Mouse (Mus musculus) midbrain, embryonic 10.5 days (tissue): ENCODE measurements around the gene Gm37240. TPM values are rescaled to one million over a fixed set of nuclear protein-coding genes. Genes with fewer than 3 reads are reported as not detected.

Source experiments
- DNase-seq: peaks from one replicate; pipeline ENCODE4 v3.0.0-alpha.2; 2017; ENCODE audit warnings: low spot score
- H3K27ac ChIP-seq: fragments of 300-500 bp; sonication (generic); replicated peaks from 2 replicates; pipeline ENCODE4 v1.5.1; 2016; ENCODE audit warnings: mild to moderate bottlenecking
- H3K27me3 ChIP-seq: fragments of 300-500 bp; sonication (generic); 2 replicates; pipeline ENCODE4 v1.6.1; 2016; ENCODE audit warnings: low read depth, mild to moderate bottlenecking; ENCODE audit not compliant: poor library complexity, severe bottlenecking
- H3K36me3 ChIP-seq: fragments of 300-500 bp; sonication (generic); 2 replicates; pipeline ENCODE4 v1.6.1; 2016; ENCODE audit warnings: mild to moderate bottlenecking, moderate library complexity
- H3K4me1 ChIP-seq: fragments of 300-500 bp; sonication (generic); 2 replicates; pipeline ENCODE4 v1.6.1; 2016
- H3K4me3 ChIP-seq: fragments of 300-500 bp; sonication (generic); 2 replicates; pipeline ENCODE4 v1.5.1; 2016; ENCODE audit warnings: mild to moderate bottlenecking, moderate library complexity
- H3K9me3 ChIP-seq: fragments of 300-500 bp; sonication (generic); replicated peaks from 2 replicates; pipeline ENCODE4 v1.6.1; 2016; ENCODE audit warnings: mild to moderate bottlenecking
- WGBS: fragments of 180-500 bp; shearing (Covaris S2); methylation state at CpG from one replicate; pipeline ENCODE4 v1.1.7; 2016; 5-methylcytosine and 5-hydroxymethylcytosine counted together
- polyA plus RNA-seq: library from polyadenylated mRNA; unstranded; fragments of >200 nt; fragmentation: Nextera tagmentation; extraction: Ambion mirVana; gene quantifications from 2 replicates; pipeline ENCODE4 v1.2.1, GENCODE M21; 2016

The Gm37240 gene
- polyA plus RNA-seq, 1 experiment from 2014 or later = 0.44 TPM

DNA sequence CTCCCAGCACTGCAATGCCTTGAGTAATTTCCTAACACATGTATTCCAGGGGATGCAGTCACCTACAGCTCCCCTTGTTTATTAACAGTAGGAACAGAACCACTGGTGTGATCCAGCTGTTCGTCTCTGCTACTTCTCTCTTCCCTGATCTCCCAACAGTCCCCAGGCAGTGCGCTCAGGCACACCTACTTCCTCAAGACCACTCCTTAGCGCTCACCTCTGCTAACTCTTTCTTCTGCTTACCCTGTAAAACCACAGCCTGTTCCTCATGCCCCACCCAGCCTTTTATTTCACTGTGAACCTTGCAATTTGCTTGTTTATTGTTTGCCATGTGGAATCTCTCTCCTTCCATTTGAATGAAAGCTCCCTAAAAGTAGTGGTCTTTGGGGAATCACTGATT lies 431.9 kb downstream of the Gm37240 start:
- H3K4me3 ChIP-seq = no peak overlapping the region
- 79% methylated on average over 3 of the region's 3 CpGs for WGBS
- DNase-seq = no peak
- no peaks in the 10 kb centered on the region for H3K27me3 ChIP-seq
- 0 out of 2 replicates have a peak, but pooled peaks cover 7% of the 10 kb centered on the region for H3K4me1 ChIP-seq
- H3K9me3 ChIP-seq = no peaks in the 10 kb centered on the region
- no peaks in the 10 kb centered on the region for H3K36me3 ChIP-seq
- no peak overlapping the region for H3K27ac ChIP-seq

DNA sequence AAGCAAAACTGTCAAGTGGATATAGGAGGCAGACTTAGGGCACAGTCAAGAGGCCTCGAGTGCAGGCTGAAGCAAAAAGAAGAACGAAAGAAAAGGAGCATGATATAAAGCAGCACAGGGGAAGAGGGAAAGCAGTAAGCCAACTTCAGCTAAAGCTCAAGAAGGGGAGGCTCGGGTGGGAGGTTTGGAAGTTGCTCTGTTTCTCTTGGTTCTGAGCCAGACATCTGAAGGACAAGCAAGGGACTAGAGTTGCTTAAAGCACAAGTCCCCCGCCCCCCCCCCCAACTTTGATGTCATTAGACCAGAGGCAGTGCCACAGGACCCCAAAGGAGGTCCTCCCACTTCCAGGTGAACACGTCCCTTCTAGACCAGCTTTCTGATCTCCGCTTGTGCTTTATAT lies 433.3 kb downstream of the Gm37240 start:
- DNase-seq = no peak

DNA sequence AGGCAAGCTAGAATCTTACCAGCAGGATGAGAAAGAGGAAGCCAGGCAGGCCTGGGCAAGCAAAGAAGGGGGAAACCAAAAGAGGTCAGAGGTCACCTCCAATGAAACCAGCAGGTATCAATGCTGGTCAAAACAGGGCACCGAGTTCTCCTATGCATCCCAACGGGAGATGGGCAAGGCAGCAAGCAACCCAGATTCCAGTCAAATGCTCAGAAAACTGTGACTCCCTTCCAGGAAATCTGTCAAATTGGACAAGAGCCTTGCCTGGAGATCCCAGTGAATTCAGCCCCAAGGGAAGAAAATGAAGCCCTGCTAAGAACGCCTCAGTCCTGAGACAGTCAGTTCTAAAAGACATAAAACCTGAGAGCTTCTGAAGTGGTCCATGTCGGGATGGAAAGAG lies 437.9 kb downstream of the Gm37240 start:
- Histone ChIP-seq H3K36me3 (no peaks in the 10 kb centered on the region), H3K4me3 (no peak overlapping the region), H3K27ac (no peak overlapping the region), H3K27me3 (no peaks in the 10 kb centered on the region), H3K9me3 (no peaks in the 10 kb centered on the region), H3K4me1 (peaks cover 11% of the 10 kb centered on the region)
- DNase-seq = no peak
- 58% methylated on average over 4 of the region's 4 CpGs for WGBS

More for the DNA sequence above, 433.3 kb downstream of the Gm37240 start:
- Histone ChIP-seq H3K36me3 (no peaks in the 10 kb centered on the region), H3K27ac (no peak overlapping the region), H3K4me1 (peaks cover 11% of the 10 kb centered on the region), H3K27me3 (no peaks in the 10 kb centered on the region), H3K9me3 (no peaks in the 10 kb centered on the region), H3K4me3 (no peak overlapping the region)
- 85% methylated on average over 6 of the region's 6 CpGs for WGBS

DNA sequence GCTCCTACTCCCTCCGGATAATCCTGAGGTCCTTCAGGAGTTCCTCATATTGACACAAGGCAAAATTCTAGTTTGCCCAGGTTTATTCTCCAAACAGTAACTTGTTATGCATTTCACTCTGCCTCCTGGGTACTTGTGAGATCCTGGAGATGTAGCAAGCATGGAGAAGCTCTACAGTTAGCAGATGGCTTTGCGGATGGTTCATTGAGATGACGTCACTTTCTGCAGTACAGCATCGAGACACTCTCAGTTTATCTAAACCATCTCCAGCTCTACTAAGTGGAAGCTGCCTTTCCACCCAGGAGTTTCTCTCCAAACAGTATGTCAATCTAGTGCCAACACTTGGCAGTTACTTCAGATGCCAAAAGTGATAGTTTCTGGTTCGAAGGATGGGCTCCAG lies 444.5 kb downstream of the Gm37240 start:
- no peak overlapping the region for H3K4me3 ChIP-seq
- H3K27ac ChIP-seq = no peak overlapping the region
- DNase-seq = no peak
- no peaks in the 10 kb centered on the region for H3K4me1 ChIP-seq
- WGBS = 93% methylated on average over 5 of the region's 5 CpGs
- no peaks in the 10 kb centered on the region for H3K9me3 ChIP-seq
- no peaks in the 10 kb centered on the region for H3K36me3 ChIP-seq
- no peaks in the 10 kb centered on the region for H3K27me3 ChIP-seq

DNA sequence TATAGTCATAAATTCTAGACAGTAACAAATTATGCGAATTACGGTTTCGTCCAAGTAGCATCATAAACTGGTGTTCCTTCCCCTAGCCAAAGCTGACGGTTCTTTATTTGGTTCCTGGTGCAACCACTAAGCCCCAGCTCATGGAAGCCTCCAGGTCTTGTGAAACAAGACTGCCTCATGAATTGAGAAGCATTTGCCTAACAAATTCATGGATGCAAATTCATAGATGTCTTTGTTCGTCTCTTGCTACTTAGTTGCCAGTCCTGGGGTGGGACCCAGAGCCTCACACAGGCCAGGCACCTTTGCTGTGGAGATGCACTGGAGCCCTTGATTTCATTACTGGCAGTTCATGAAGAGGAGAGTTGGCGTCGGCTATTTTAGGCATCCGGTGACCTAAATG lies 445.1 kb downstream of the Gm37240 start:
- H3K27me3 ChIP-seq = no peaks in the 10 kb centered on the region
- H3K4me3 ChIP-seq = no peak overlapping the region
- H3K27ac ChIP-seq = no peak overlapping the region
- WGBS = 92% methylated on average over 8 of the region's 8 CpGs
- no peak for DNase-seq
- no peaks in the 10 kb centered on the region for H3K9me3 ChIP-seq
- H3K36me3 ChIP-seq = no peaks in the 10 kb centered on the region
- no peaks in the 10 kb centered on the region for H3K4me1 ChIP-seq

DNA sequence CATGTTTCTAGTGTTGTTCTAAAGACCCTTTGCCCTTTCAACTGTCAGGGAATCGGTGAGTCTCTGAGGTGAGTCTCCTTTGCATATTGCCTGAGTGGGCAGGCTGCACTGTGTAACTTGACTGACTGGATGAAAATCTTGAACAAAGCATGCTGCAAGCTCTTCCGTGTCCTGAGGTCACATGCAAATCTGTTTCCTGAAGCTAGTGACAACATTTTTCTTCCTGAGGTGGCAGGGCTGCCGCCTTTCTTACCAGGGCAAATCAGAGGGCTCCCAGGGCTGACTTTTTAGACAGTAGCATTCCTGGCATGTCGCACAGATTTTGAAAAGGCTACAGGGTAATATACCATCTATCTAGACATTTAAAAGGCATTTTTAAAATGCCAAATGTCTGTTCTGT lies 451.9 kb downstream of the Gm37240 start:
- no peak for DNase-seq
- H3K27me3 ChIP-seq = no peaks in the 10 kb centered on the region
- H3K4me1 ChIP-seq = peaks cover 8% of the 10 kb centered on the region; the same call in 1 of the 2 replicates
- no peak overlapping the region for H3K4me3 ChIP-seq
- no peaks in the 10 kb centered on the region for H3K36me3 ChIP-seq
- 81% methylated on average over 4 of the region's 4 CpGs for WGBS
- no peak overlapping the region for H3K27ac ChIP-seq
- no peaks in the 10 kb centered on the region for H3K9me3 ChIP-seq

DNA sequence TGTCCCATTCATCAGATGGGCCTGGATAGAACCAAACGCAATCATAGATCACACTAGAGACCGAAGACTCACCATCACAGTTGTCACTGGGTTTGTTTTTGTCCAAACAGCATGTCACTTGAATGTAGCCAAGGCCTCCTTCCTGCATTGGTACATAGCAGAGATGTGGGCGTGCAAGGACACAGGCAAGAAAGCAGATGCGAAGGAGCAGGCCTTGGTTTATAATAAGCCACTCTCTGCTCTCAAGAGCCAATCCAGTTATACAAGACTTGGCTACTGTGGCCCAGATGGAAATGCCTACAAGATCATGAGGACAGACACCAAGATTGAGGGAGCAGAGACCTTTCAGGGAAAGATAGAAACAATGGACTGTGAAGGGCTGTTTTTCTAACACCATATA lies 456.1 kb downstream of the Gm37240 start:
- no peak overlapping the region for H3K27ac ChIP-seq
- 92% methylated on average over 4 of the region's 4 CpGs for WGBS
- peaks cover 7% of the 10 kb centered on the region; the same call in 1 of the 2 replicates for H3K4me1 ChIP-seq
- DNase-seq = no peak
- H3K4me3 ChIP-seq = no peak overlapping the region
- no peaks in the 10 kb centered on the region for H3K27me3 ChIP-seq
- H3K9me3 ChIP-seq = no peaks in the 10 kb centered on the region
- H3K36me3 ChIP-seq = no peaks in the 10 kb centered on the region

DNA sequence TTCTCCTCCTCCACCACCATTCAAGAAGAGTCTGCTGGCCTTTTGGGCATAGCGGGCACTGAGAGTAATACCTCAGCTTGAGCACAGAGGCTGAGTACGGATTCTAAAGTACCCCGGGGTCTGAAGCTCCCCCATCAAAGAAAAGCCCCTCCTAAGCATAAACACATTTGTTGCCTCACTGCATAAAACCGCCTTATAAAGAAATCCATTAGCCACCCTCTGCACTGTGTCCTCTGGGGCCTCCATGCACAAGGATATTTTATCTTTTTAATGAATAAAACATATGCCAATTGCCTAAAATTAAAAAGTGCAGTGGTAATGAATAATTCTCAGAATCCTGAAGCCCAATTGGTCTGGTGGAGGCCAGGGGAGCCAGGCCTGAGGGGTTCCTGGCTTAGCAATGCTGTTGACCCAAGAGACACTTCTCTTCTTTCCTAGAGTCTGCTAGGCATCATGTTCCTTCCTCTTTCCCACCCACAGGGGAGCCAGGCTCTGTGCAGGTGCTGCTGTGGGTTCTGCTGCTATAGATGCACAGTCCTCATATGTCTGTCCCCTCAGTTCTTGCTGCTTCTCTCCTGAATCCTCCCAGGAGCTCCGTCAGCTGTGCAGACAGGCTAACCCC lies 463.8 kb downstream of the Gm37240 start:
- H3K27me3 ChIP-seq = no peaks in the 10 kb centered on the region
- no peak overlapping the region for H3K4me3 ChIP-seq
- H3K27ac ChIP-seq = no peak overlapping the region
- WGBS = 71% methylated on average over 5 of the region's 5 CpGs
- H3K36me3 ChIP-seq = no peaks in the 10 kb centered on the region
- no peak for DNase-seq
- H3K9me3 ChIP-seq = no peaks in the 10 kb centered on the region
- peaks cover 12% of the 10 kb centered on the region for H3K4me1 ChIP-seq

DNA sequence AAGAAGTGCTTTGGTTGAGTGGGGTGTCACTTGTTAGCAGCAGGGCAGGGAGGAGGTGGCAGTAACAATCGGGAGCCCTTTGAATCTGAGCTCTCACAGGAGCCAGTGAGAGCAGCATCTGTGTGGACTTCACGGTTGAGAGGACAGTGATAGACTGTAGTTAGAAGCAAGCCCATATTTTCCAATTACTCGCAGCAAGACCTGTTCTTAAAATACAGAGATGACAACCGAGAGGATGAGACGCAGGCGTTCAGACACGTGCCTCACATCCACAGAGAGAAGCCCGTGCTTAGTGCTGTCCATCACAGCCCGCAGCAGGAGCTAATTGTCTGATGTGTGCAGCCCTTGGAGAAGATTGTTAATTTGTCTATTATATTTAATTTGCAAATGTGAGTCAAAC lies 465.9 kb downstream of the Gm37240 start:
- 90% methylated on average over 9 of the region's 9 CpGs for WGBS
- no peak for DNase-seq
- no peaks in the 10 kb centered on the region for H3K27me3 ChIP-seq

DNA sequence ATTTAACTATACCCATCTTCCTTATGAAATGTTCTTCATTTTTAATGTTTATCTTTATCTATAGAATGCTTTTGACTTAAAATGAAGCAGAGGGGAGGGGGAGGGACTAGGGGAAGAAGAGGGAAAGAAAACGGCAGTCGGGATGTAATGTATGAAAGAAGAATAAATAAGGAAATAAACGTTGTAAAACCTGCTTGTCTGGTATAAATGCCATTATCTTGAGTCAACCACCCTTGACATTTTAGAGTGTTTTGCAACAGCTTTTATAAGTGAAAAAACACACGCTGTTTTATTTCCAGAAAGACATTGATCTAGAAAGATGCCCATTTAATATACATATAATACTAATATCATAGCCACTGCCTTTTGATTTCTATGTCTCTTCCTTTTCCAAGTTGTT lies 469.7 kb downstream of the Gm37240 start:
- 90% methylated on average over 4 of the region's 4 CpGs for WGBS
- Histone ChIP-seq H3K27ac (no peak overlapping the region), H3K27me3 (no peaks in the 10 kb centered on the region), H3K4me1 (peaks cover 7% of the 10 kb centered on the region), H3K4me3 (no peak overlapping the region), H3K9me3 (no peaks in the 10 kb centered on the region), H3K36me3 (no peaks in the 10 kb centered on the region)
- no peak for DNase-seq

More for the DNA sequence above, 465.9 kb downstream of the Gm37240 start:
- no peaks in the 10 kb centered on the region for H3K9me3 ChIP-seq
- peaks cover 12% of the 10 kb centered on the region for H3K4me1 ChIP-seq
- no peak overlapping the region for H3K27ac ChIP-seq
- no peaks in the 10 kb centered on the region for H3K36me3 ChIP-seq
- no peak overlapping the region for H3K4me3 ChIP-seq

DNA sequence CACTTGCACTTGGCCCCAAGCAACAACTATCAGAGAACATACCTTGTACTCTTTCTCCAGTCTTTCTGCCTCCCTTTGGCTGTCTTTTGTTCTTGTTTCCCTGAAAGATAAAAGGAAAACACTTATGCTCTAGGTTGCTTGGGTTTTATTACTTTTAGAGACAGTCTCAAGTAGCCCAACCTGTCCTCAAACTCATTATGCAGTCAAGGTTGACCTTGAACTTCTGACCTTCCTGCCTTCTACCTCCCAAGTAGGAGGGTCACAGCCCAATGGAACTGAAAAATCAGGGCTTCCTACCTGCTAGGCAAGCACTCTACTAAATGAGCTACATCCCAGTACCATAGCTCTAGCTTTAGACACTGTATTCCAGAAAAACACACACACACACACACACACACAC lies 488.5 kb downstream of the Gm37240 start:
- no peaks in the 10 kb centered on the region for H3K27me3 ChIP-seq

DNA sequence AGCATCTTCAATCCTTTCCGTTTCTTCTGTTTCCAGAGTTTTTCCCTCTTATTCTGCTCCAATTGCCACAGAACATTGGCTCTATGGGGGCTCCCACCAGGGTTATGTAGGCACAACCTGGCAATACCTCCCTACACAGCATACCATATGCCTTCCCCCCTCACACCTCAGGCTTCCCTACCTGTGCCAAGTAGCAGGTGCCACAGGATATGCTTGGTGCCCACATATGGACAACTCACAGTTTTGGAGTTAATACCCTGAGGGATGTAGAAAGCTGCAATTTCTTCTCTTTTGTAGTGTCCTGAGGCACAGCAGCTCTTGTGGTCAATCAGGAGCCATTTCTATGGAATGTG lies 488.9 kb downstream of the Gm37240 start:
- Histone ChIP-seq H3K4me1 (no peaks in the 10 kb centered on the region), H3K4me3 (no peak overlapping the region), H3K27me3 (no peaks in the 10 kb centered on the region), H3K27ac (no peak overlapping the region), H3K9me3 (peaks cover 15% of the 10 kb centered on the region; the same call in 1 of the 2 replicates), H3K36me3 (no peaks in the 10 kb centered on the region)
- no peak for DNase-seq
- 93% methylated on average over 1 of the region's 1 CpGs for WGBS

More for the DNA sequence above, 488.5 kb downstream of the Gm37240 start:
- H3K9me3 ChIP-seq = peaks cover 15% of the 10 kb centered on the region; the same call in 1 of the 2 replicates
- no peaks in the 10 kb centered on the region for H3K36me3 ChIP-seq
- H3K27ac ChIP-seq = no peak overlapping the region
- no peaks in the 10 kb centered on the region for H3K4me1 ChIP-seq
- DNase-seq = no peak
- H3K4me3 ChIP-seq = no peak overlapping the region

DNA sequence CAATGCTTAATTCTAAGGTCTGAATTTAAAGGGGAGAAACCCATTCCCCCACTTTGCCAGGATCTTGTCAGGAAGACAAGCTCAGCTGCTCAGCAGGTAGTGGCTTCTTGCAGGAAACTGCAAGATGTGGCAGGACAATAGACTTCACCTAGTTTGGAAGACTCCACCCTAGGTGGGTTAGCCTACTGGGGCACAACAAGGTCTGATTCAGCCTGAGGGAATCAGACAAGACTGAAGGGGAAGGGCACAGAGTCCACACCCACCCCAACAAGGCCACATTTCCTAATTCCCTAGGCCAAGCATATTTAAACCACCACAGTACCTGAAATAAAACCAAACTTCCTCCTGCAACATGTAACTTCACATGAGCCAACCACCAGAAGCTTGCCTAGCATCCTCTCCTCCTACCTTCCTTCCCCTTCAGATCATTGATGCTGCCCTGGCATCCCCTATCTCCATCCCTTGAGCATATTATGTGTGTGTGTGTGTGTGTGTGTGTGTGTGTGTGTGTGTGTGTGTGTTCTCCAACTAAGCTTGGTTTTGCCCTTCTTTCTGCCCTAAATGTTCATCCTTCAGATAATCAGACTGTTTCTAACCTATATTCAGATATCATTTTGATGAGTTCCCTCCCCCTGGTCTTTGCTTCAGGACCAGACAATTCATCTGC lies 489.4 kb downstream of the Gm37240 start:
- H3K27ac ChIP-seq = no peak overlapping the region
- no peak for DNase-seq
- peaks cover 15% of the 10 kb centered on the region; the same call in 1 of the 2 replicates for H3K9me3 ChIP-seq
- no peaks in the 10 kb centered on the region for H3K27me3 ChIP-seq
- no peaks in the 10 kb centered on the region for H3K36me3 ChIP-seq
- H3K4me1 ChIP-seq = no peaks in the 10 kb centered on the region
- H3K4me3 ChIP-seq = no peak overlapping the region
